Mouse (Mus musculus) mouse embryonic stem cell (cell line): Measurements from ENCODE around the gene Prex1.

Experiments
- in situ Hi-C, 2 experiments: fragments of 300-500 bp; cut with MboI; formaldehyde crosslinking; loops; 1 replicate in 1 of 2; 3 replicates in 1 of 2; pipeline ENCODE4 v1.14.3; 2019 to 2020; ENCODE audit warnings: low sequenced_read_pairs in 2 of 2, low pct_unique_long_range_greater_than_20kb in 1 of 2, mixed read lengths in 1 of 2; ENCODE audit not compliant: unreplicated experiment in 1 of 2

The Prex1 gene

GRCm38 (mm10) chr2:166700116-166700515 is 13.5 kb downstream of the Prex1 start:
- in situ Hi-C loops, result no loop called here

DNA sequence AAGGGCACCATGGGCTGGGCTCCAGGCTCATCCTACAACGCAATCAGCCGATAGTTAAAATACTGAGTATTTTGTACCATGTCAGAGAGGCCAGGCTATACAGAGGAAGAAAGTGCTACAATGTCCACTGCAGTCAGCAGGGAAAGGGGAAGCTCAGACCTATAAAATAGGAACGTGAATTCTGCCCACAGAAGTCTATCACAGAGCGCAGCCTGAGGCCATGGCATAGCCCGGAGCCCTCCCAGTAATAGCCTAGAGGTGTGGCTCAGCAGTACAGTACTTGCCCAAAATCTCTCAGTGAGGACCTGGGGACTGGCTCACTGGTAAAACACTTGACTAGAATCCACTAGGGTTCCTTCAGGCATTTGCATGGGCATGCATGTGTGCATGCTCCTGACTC is 14.1 kb downstream of the Prex1 start:
- in situ Hi-C loops, result no loop called here

- in situ Hi-C loops, result no loop called here
Observed at GRCm38 (mm10) chr2:166694616-166695015, 19.0 kb downstream of the Prex1 start.

- in situ Hi-C loops, result no loop called here
Observed at GRCm38 (mm10) chr2:166693394-166693793, 20.2 kb downstream of the Prex1 start.

DNA sequence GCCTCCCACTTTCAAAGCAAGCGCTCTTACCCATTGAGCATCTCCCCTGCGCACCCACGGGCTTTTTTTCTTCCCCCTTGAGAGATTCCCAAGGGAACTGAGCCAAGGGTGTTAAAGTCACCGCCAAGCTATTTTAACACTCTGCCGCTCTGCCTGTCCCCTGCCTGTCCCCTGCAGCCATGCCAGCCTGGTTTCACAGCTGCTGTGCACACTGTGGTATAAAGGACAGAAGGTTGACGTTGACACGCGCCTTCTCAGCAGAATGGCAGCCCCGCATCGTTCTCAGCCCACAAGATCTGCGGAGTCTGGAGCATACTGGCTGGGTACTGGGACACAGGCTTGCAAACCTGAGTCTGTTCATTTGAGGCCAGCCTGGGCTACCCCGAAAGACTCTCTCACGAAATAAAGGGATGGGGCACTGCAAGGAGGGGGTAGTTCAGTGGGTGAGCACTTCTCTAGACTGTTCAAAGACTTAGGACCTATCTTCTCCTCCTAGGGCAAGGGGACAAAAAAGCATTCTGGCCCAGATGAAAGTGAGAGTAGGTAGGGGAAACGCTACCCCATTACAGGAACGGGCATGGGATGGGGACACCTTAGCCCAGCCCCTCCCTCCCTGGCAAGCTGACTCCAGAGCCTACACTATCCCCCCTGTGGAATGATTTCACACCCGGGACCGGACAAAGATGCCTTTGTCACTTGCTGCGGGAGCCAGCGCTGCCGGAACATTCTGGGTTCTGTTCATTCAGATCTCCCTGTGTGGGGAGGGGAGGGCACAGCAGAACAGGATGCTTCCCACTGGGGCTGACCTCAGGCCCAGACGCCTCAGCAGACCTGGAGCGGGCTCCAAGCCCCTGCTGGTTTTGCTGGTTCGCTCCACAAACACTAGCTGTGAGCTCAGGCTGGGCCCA is 21.8 kb downstream of the Prex1 start:
- in situ Hi-C loops, result no loop called here

DNA sequence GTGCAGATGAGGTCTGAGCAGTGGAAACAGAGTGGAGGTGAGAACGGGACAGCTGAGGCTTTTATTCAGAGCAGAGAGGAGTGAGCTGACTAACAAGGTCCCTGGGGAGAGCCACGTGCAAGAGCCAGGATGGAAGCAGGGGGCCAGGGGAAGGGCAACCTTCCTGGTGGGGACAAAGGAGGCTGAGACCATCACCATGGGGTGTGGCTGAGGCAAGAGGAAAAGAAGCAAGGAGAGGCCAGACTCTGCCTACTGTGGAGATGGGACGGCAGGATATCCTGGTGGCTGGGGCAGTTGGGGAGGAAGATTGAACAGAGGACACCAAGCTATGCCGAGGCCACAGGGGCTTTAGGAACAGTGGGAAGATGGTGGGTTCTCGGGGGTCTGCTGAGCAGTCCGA is 26.7 kb downstream of the Prex1 start:
- in situ Hi-C loops, result no loop called here

DNA sequence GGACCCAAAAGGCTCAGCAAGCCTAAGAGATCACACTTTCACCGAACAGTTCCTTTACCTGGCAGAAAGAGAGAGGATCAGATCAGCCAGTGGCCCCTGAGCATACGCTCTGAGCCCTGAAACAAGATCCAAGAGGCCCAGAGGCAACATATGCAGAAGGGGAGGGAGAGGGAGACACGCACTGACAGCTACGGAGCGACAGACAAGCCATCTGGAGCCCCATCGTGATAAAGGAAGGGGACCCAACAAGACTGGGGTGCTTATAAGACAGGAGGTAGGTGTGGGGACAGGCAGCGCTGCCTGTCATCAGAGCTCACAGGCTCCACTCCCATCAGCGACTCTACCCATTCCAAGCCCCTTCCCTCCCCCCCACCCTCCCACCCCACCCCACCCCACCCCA is 27.8 kb downstream of the Prex1 start:
- in situ Hi-C loops, result no loop called here

DNA sequence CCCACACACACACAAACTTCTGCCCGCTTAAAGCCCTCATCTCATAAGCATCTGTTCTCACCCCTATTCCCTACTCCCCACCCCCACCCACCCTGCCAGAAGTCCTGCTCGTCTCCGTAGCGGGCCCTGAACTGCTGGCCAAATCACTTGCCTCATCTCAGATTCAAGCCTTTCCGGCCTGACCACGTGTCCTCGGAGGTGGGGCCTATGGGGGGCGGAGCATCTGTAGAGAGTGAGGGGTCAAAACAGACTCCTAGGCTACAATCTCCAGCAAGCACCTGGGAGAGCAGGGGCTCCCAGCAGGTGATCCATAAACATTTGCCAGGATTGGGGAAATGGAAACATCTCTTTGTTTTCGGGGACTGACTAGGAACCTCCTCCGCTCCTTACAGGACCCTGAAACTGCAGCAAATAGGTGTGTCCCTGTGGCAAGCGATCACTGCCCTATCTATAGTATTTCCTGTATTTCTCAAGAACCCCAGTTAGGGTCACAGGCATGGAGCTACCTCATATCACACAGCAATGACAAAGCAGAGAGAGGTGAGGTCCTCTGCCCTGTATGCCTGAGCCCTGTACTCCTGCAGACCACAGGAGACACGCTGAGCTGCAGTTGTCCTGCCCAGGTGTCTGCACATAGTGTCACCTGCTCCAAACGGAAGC is 29.6 kb downstream of the Prex1 start:
- in situ Hi-C loops, result no loop called here

DNA sequence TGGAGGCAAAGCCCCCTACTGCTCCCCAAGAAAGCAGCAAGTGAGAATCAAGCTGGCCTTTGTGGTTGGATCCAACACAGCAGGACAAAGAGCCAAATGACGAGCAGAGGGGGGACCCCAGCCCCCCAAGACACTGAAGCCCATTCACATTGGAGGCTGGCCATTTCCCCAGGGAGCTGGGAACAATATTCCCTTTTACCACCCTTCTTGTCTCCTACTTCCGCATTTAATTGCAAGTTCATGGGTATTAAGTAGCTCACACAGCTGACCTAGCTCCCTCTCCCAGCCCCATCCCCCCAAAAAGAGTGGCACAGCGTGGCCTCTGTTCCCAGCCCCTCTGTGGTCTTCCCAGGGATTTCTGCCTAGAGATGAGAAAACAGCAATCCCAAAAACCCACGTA is 30.8 kb downstream of the Prex1 start:
- in situ Hi-C loops, result no loop called here

- in situ Hi-C loops, result no loop called here
Observed at GRCm38 (mm10) chr2:166678959-166679759, 34.5 kb downstream of the Prex1 start.

DNA sequence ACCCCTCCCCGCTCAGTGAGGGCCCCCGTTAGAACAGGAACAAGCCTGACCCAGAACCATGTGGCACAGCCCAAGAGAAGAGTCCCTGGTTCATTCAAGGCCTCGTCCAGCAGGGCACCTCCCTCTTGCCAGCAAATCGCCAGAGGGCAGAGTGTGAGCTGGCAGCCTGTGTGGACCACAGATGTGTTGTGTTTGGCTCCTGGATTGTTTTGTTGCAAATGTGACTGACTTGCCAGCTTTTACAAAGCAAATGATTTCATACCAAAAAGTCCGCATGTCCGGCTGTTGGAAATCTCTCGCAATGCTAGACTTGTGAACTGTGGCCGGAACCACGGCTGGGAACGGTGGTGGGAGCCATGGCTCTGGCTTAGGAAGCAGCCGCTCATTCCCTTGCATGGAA is 36.7 kb downstream of the Prex1 start:
- in situ Hi-C loops, result no loop called here

DNA sequence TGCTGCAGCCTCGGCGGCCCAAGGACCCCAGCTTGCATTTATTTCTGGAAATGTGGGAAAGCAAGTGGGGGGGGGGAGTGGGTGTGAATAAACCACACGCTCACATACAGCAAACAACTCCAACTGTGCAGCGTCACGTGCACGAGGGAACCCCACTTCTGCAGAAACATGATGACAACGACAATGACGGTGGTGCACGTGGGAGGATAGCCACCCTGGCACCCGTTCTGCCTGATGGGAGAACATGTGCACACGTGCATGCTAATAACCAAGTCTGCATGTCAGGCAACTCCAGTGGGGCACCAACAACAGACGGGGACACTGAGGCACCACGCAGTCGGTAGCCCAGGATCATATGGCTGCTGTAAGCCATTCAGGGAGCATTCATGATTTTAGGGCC is 37.1 kb downstream of the Prex1 start:
- in situ Hi-C loops, result no loop called here

DNA sequence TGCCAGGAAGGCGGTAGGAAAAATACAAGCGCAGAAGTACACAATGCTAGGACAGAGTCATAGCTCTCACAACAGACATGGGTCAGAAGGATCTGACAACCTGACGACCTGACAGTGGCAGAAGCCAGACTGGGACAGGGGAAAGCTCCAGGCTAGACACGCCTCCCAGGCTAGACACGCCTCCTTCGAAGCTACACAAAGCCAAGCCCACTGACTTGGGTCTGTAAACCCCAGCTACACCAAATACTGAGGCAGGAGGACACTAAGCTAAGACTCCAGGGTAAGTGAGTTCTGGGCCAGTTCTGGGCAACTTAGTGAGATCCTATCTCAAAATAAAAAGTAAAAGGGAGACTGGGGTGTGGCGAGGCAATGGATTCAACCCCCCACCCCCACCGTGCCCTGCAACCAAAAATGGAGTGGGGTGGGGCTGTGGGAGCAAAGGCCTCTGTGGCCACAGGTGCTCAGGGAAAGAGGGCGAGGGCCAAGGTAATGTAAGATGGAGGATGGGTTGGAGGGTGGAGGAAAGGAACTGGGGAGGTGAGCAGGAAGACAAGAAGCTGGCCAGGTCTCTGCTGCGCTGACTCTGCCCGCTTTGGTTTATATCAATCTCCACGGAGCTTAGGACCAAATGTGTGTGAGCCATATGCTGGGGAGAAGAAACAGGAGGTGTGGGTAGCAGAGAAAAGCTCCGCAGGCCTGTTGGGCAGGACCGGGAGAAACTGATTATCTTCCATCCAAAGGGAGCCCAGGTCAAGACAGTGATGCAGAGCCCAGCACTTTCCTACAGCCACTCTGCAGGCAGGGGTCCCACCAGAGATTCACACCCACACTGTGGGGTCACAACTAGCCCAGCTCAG is 37.8 kb downstream of the Prex1 start:
- in situ Hi-C loops, result no loop called here

GRCm38 (mm10) chr2:166674693-166675092 is 38.9 kb downstream of the Prex1 start:
- in situ Hi-C loops, result no loop called here

- in situ Hi-C loops, result no loop called here
Observed at GRCm38 (mm10) chr2:166673951-166674350, 39.7 kb downstream of the Prex1 start.

DNA sequence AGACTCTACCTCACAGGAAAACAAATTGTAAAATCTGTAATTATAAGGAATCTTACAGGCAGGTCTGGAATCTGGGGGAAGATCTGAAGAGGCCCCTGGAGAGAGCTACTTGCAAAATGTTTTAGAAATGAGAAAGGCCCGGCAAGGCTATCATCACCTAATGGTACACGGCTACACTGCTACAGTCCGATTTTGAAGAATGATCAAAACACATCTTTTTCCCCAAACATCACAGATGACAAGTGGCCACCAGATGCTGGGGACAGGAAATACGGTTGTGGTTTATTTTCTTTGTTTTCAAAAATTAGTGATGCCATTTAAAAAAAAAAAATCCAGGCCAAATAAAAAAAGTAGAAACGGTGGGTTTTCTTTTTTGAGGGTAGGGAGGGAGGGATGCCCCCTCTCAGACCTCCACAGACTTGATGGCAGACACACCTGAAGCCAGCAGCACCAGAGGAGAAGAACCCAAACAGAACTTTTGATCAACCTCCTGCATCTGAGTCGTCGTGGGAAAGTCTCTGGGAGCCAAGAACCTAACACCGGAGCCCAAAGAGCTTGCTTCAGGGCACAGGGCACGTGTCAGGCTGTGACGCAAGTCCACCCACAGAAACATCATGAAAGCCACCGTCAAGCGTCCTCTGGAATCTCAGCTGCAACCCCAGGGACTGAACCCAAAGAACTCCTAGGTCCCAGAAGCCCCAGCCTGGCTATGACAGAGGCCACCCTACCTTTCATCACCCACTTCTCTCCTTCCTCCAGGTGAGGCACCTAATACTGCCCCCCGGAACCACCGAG is 41.3 kb downstream of the Prex1 start:
- in situ Hi-C loops, result no loop called here

- in situ Hi-C loops, result no loop called here
Observed at GRCm38 (mm10) chr2:166671614-166672013, 42.0 kb downstream of the Prex1 start.

GRCm38 (mm10) chr2:166671019-166671418 is 42.6 kb downstream of the Prex1 start:
- in situ Hi-C loops, result no loop called here
